8 mouse cellular contexts compared by ENCODE assay signal in genomic region chr7:29309749-29310148, GRCm38 (mm10). TPM values are rescaled to one million over a fixed set of nuclear protein-coding genes. Genes with fewer than 3 reads are reported as not detected.
DNase-seq lines count a peak whose midpoint lies in the region; ATAC-seq and TF ChIP-seq lines count a peak whose summit lies in the region.

No protein-coding gene starts in this region.

- TF ChIP-seq RAD21 in MEL (IDR thresholded peaks at IDR 0.05; ENCODE audit: low read depth, low read length): no peak

- peaks cover 6 to 22% of the 10 kb centered on the region in 2 experiments; a peak in 3 of 4 replicates for H3K4me1 ChIP-seq in heart, embryonic 14.5 days (ENCODE audit: control insufficient read depth in 2 of 2, insufficient read depth in 2 of 2, low read length in 2 of 2)
- H3K4me1 ChIP-seq in MEL (ENCODE audit: control insufficient read depth in 1 of 2, insufficient read depth in 2 of 2, low read length in 2 of 2): peaks cover 20 to 26% of the 10 kb centered on the region in 2 experiments
- peaks cover 84% of the 10 kb centered on the region for H3K4me1 ChIP-seq in hindbrain, embryonic 12.5 days
- peaks cover 78% of the 10 kb centered on the region for H3K4me1 ChIP-seq in midbrain, embryonic 12.5 days

- peak overlapping the region; percentile 85 for H3K4me2 ChIP-seq in heart, embryonic 14.5 days (ENCODE audit: low read length)
- H3K4me2 ChIP-seq in hindbrain, embryonic 12.5 days (replicated peaks): peak overlapping the region; percentile 86
- peak overlapping the region; percentile 79 for H3K4me2 ChIP-seq in midbrain, embryonic 12.5 days (replicated peaks)

- H3K79me2 ChIP-seq in MEL (ENCODE audit: control insufficient read depth, insufficient read depth, low read length, poor library complexity): no peaks in the 10 kb centered on the region; the same call in none of the 2 replicates

- peaks cover 53% of the 10 kb centered on the region for H3K27me3 ChIP-seq in heart, embryonic 14.5 days (ENCODE audit: control insufficient read depth, insufficient read depth, low read length)
- no peaks in the 10 kb centered on the region for H3K27me3 ChIP-seq in MEL (ENCODE audit: control insufficient read depth in 1 of 2, insufficient read depth in 2 of 2, low read length in 2 of 2)
- H3K27me3 ChIP-seq in hindbrain, embryonic 12.5 days: peaks cover 6% of the 10 kb centered on the region; the same call in 1 of the 2 replicates
- peaks cover 10% of the 10 kb centered on the region; the same call in 1 of the 2 replicates for H3K27me3 ChIP-seq in midbrain, embryonic 12.5 days

- ATAC-seq in heart, embryonic 14.5 days (ENCODE audit: insufficient number of reproducible peaks, insufficient read depth, low FRiP score, low read depth): no peak
- ATAC-seq in hindbrain, embryonic 12.5 days (ENCODE audit: low FRiP score): no peak
- ATAC-seq in midbrain, embryonic 12.5 days (ENCODE audit: low FRiP score, low read depth): no peak

- 8% methylated on average over 5 of the region's 5 CpGs for WGBS in heart, embryonic 14.5 days
- WGBS in hindbrain, embryonic 12.5 days: 11% methylated on average over 5 of the region's 5 CpGs
- WGBS in midbrain, embryonic 12.5 days: 8% methylated on average over 5 of the region's 5 CpGs

- H3K27ac ChIP-seq in heart, embryonic 14.5 days (replicated peaks in 1 of 2; ENCODE audit: control insufficient read depth in 1 of 2, insufficient read depth in 1 of 2, low read depth in 2 of 2, low read length in 2 of 2): no peak overlapping the region
- no peak overlapping the region for H3K27ac ChIP-seq in MEL (ENCODE audit: control insufficient read depth, low read depth, low read length)
- H3K27ac ChIP-seq in hindbrain, embryonic 12.5 days: peak overlapping the region; percentile 92; the same call in 1 of the 2 replicates
- H3K27ac ChIP-seq in midbrain, embryonic 12.5 days (replicated peaks): 0 out of 2 replicates have a peak overlapping the region, but pooled peaks have one; percentile 72

- no peak for TF ChIP-seq CTCF in MEL (IDR thresholded peaks at IDR 0.05 in 2 of 3, conservative IDR thresholded peaks at IDR 0.05 in 1 of 3; ENCODE audit: control insufficient read depth in 1 of 3, insufficient read depth in 1 of 3, low read depth in 2 of 3, low read length in 3 of 3, poor library complexity in 1 of 3, severe bottlenecking in 1 of 3)

- TF ChIP-seq EP300 in MEL (IDR thresholded peaks at IDR 0.05; ENCODE audit: low read depth in 1 of 2, low read length in 2 of 2): no peak

- H3K4me3 ChIP-seq in heart, embryonic 14.5 days (ENCODE audit: control insufficient read depth in 1 of 2, insufficient read depth in 1 of 2, low read depth in 1 of 2, low read length in 2 of 2): peak overlapping the region; percentile 38 to 45
- peak overlapping the region; percentile 59 to 81 for H3K4me3 ChIP-seq in MEL (ENCODE audit: control insufficient read depth in 1 of 2, insufficient read depth in 1 of 2, low read depth in 2 of 2, low read length in 2 of 2)
- peak overlapping the region; percentile 77 for H3K4me3 ChIP-seq in hindbrain, embryonic 12.5 days
- peak overlapping the region; percentile 70 for H3K4me3 ChIP-seq in midbrain, embryonic 12.5 days

- no peak for TF ChIP-seq POLR2A in MEL (IDR thresholded peaks at IDR 0.05; ENCODE audit: control insufficient read depth in 1 of 2, insufficient read depth in 1 of 2, low read depth in 1 of 2, low read length in 2 of 2, poor library complexity in 1 of 2)

- DNase-seq in heart, postnatal 10 days: no peak
- no peak for DNase-seq in MEL (ENCODE audit: low read depth, low spot score)
- DNase-seq in urinary bladder, postnatal 10 days (ENCODE audit: low spot score): no peak
- no peak for DNase-seq in layer of hippocampus, postnatal 10 days (ENCODE audit: low spot score in 2 of 2)
- no peak for DNase-seq in left cerebral cortex, postnatal 14 days (ENCODE audit: low spot score in 2 of 2)

- H3K36me3 ChIP-seq in heart, embryonic 14.5 days (ENCODE audit: control insufficient read depth, insufficient read depth, low read length): no peaks in the 10 kb centered on the region
- H3K36me3 ChIP-seq in MEL (ENCODE audit: control insufficient read depth in 1 of 2, insufficient read depth in 2 of 2, low read length in 2 of 2): peaks cover 0 to 19% of the 10 kb centered on the region in 2 experiments; a peak in 2 of 4 replicates
- peaks cover 26% of the 10 kb centered on the region for H3K36me3 ChIP-seq in hindbrain, embryonic 12.5 days
- H3K36me3 ChIP-seq in midbrain, embryonic 12.5 days: peaks cover 33% of the 10 kb centered on the region

- intact Hi-C loops in heart, postnatal 10 days (cut with DNase I): loop anchor here (2.0 to 5.0 kb wide), 2 partner anchors 53 to 213 kb away; no protein-coding TSS in a partner anchor
- intact Hi-C loops in left cerebral cortex, postnatal 14 days (cut with DNase I): loop anchor here (5.0 kb wide), 1 partner anchor 38 kb away; no protein-coding TSS in a partner anchor

- peak overlapping the region; percentile 66 for H3K9ac ChIP-seq in heart, embryonic 14.5 days (ENCODE audit: low read length)
- H3K9ac ChIP-seq in MEL (ENCODE audit: control insufficient read depth, low read depth, low read length, poor library complexity, severe bottlenecking): peak overlapping the region; percentile 68
- peak overlapping the region; percentile 82 for H3K9ac ChIP-seq in hindbrain, embryonic 12.5 days
- peak overlapping the region; percentile 77 for H3K9ac ChIP-seq in midbrain, embryonic 12.5 days (replicated peaks)

- H3K9me3 ChIP-seq in heart, embryonic 14.5 days (ENCODE audit: control insufficient read depth, low read length): no peaks in the 10 kb centered on the region
- no peaks in the 10 kb centered on the region for H3K9me3 ChIP-seq in MEL (replicated peaks; ENCODE audit: insufficient read depth, low read length)
- no peaks in the 10 kb centered on the region for H3K9me3 ChIP-seq in hindbrain, embryonic 12.5 days (replicated peaks)
- no peaks in the 10 kb centered on the region for H3K9me3 ChIP-seq in midbrain, embryonic 12.5 days

TF ChIP-seq in MEL, 35 proteins besides CTCF, POLR2A, EP300 and RAD21:
- TF ChIP-seq ETS1 (IDR thresholded peaks at IDR 0.05; ENCODE audit: low read depth, low read length): no peak
- TF ChIP-seq ZC3H11A (IDR thresholded peaks at IDR 0.05; ENCODE audit: low read depth, low read length): no peak
- TF ChIP-seq CHD1 (IDR thresholded peaks at IDR 0.05; ENCODE audit: low read depth, low read length): no peak

RNA-seq across cellular contexts. Expression of gene Dpf1, which starts 6.0 kb away (rescaled TPM):
- 0.54 and 1.5 TPM in 2 replicates for polyA plus RNA-seq in heart, embryonic 14.5 days (2014; fragmentation: Nextera tagmentation; extraction: Ambion mirVana)
- total RNA-seq in heart, postnatal 10 days (2021): 1 to 10 TPM in 1 of 2 experiments, under 1 TPM in 1; 0.45 to 2.1 TPM
- total RNA-seq in MEL (2012; rRNA removed): 8.4 and 10.2 TPM in 2 replicates
- polyA plus RNA-seq in MEL (2012; ENCODE audit: insufficient read depth in 1 of 2, insufficient read length in 2 of 2, low read depth in 1 of 2, low replicate concordance in 2 of 2, missing spikeins in 1 of 2): 10 to 100 TPM in 1 of 2 experiments, not detected in 1; 17.3 TPM
- 102 and 110 TPM in 2 replicates for polyA plus RNA-seq in hindbrain, embryonic 12.5 days (2016; fragmentation: Nextera tagmentation; extraction: Ambion mirVana)
- polyA plus RNA-seq in midbrain, embryonic 12.5 days (2016; fragmentation: Nextera tagmentation; extraction: Ambion mirVana): 115 and 119 TPM in 2 replicates
- total RNA-seq in layer of hippocampus, postnatal 10 days (2021): 100 to 1,000 TPM; 129 to 138 TPM
- 100 to 1,000 TPM in 1 of 2 experiments, 10 to 100 TPM in 1; 97.6 to 105 TPM for total RNA-seq in left cerebral cortex, postnatal 14 days (2021)

RNA-seq across cellular contexts. Expression of gene Ppp1r14a, which starts 20.6 kb away (rescaled TPM):
- 11.8 TPM in 2 replicates for polyA plus RNA-seq in heart, embryonic 14.5 days (2014; fragmentation: Nextera tagmentation; extraction: Ambion mirVana)
- 10 to 100 TPM; 21.2 to 27.8 TPM for total RNA-seq in heart, postnatal 10 days (2021)
- total RNA-seq in MEL (2012; rRNA removed): 3.8 and 3.9 TPM in 2 replicates
- 1 to 10 TPM in 1 of 2 experiments, not detected in 1; 7.1 TPM for polyA plus RNA-seq in MEL (2012; ENCODE audit: insufficient read depth in 1 of 2, insufficient read length in 2 of 2, low read depth in 1 of 2, low replicate concordance in 2 of 2, missing spikeins in 1 of 2)
- polyA plus RNA-seq in hindbrain, embryonic 12.5 days (2016; fragmentation: Nextera tagmentation; extraction: Ambion mirVana): 20.8 and 22.4 TPM in 2 replicates
- 19.2 and 20.0 TPM in 2 replicates for polyA plus RNA-seq in midbrain, embryonic 12.5 days (2016; fragmentation: Nextera tagmentation; extraction: Ambion mirVana)
- 1 to 10 TPM; 2.0 to 3.2 TPM for total RNA-seq in layer of hippocampus, postnatal 10 days (2021)
- 1 to 10 TPM; 6.6 to 8.0 TPM for total RNA-seq in left cerebral cortex, postnatal 14 days (2021)

RNA-seq across cellular contexts. Expression of gene Spint2, which starts 28.0 kb away (rescaled TPM):
- polyA plus RNA-seq in heart, embryonic 14.5 days (2014; fragmentation: Nextera tagmentation; extraction: Ambion mirVana): 93.5 and 98.5 TPM in 2 replicates
- total RNA-seq in heart, postnatal 10 days (2021): 10 to 100 TPM; 53.3 to 62.7 TPM
- 71.9 and 78.1 TPM in 2 replicates for total RNA-seq in MEL (2012; rRNA removed)
- 100 to 1,000 TPM in 1 of 2 experiments, not detected in 1; 131 TPM for polyA plus RNA-seq in MEL (2012; ENCODE audit: insufficient read depth in 1 of 2, insufficient read length in 2 of 2, low read depth in 1 of 2, low replicate concordance in 2 of 2, missing spikeins in 1 of 2)
- 42.6 and 63.3 TPM in 2 replicates for polyA plus RNA-seq in hindbrain, embryonic 12.5 days (2016; fragmentation: Nextera tagmentation; extraction: Ambion mirVana)
- 23.8 and 25.7 TPM in 2 replicates for polyA plus RNA-seq in midbrain, embryonic 12.5 days (2016; fragmentation: Nextera tagmentation; extraction: Ambion mirVana)
- 10 to 100 TPM; 25.3 to 31.0 TPM for total RNA-seq in layer of hippocampus, postnatal 10 days (2021)
- 10 to 100 TPM; 11.5 to 19.4 TPM for total RNA-seq in left cerebral cortex, postnatal 14 days (2021)

Comparison
In these comparisons a context has a peak if more than half of its experiments do, and no peak if none do; other contexts are left out.
1. H3K27ac ChIP-seq: peak in hindbrain, embryonic 12.5 days (single experiment) and midbrain, embryonic 12.5 days (single experiment); none in heart, embryonic 14.5 days (0 of 2) and MEL (single experiment).
2. Peak in every context shown above with its lines, with median percentiles within 50 percentile points of each other: H3K4me2 ChIP-seq, H3K4me3 ChIP-seq and H3K9ac ChIP-seq.